Mouse (Mus musculus) spleen, adult 2 months (tissue): ENCODE measurements at regions not wholly inside any gene's neighbourhood (a gene's known extent, or its start where the extent isn't known, plus 50 kb on each side); places are given as distances from the start of the nearest gene placed in this dataset.
A peak's percentile ranks its signal among the peaks of the same experiment; 100 is the strongest.

Experiments used
- DNase-seq, 2 experiments: peaks; one replicate each; pipeline versions ENCODE4 v3.0.0 to v3.0.0-alpha.2; 2012 to 2021; ENCODE audit warnings: low spot score in 2 of 2, low read depth in 1 of 2
- H3K27ac ChIP-seq: fragments of 200-500 bp; 2 replicates; pipeline ENCODE4 v1.5.1; 2012; ENCODE audit warnings: low read length, inconsistent platforms; ENCODE audit not compliant: insufficient read depth
- H3K27me3 ChIP-seq: fragments of 200-500 bp; 2 replicates; pipeline ENCODE4 v1.6.1; 2012; ENCODE audit warnings: mild to moderate bottlenecking, moderate library complexity, low read length, inconsistent platforms; ENCODE audit not compliant: control insufficient read depth, insufficient read depth
- H3K36me3 ChIP-seq: fragments of 200-500 bp; 2 replicates; pipeline ENCODE4 v1.6.1; 2012; ENCODE audit warnings: mild to moderate bottlenecking, low read length, inconsistent platforms; ENCODE audit not compliant: control insufficient read depth, insufficient read depth
- H3K4me1 ChIP-seq: fragments of 200-500 bp; 2 replicates; pipeline ENCODE4 v1.6.1; 2011; ENCODE audit warnings: inconsistent platforms; ENCODE audit not compliant: control insufficient read depth, insufficient read depth, insufficient read length
- H3K4me3 ChIP-seq: fragments of 200-500 bp; 2 replicates; pipeline ENCODE4 v1.5.1; 2011; ENCODE audit warnings: mild to moderate bottlenecking, inconsistent platforms; ENCODE audit not compliant: insufficient read depth, insufficient read length; ENCODE audit errors: extremely low read depth
- CTCF ChIP-seq: fragments of 200-500 bp; IDR thresholded peaks from 2 replicates; pipeline ENCODE4 v1.5.1; 2011; ENCODE audit warnings: mild to moderate bottlenecking, inconsistent platforms; ENCODE audit not compliant: insufficient read depth, insufficient read length, insufficient replicate concordance; ENCODE audit errors: extremely low read depth
- POLR2A ChIP-seq: fragments of 200-500 bp; IDR thresholded peaks from 2 replicates; pipeline ENCODE4 v1.6.1; 2011; ENCODE audit warnings: low read depth, low read length, inconsistent platforms
- WGBS: fragments of 180-500 bp; shearing (Covaris S2); methylation state at CpG from one replicate; pipeline ENCODE4 v1.1.7; 2018; 5-methylcytosine and 5-hydroxymethylcytosine counted together

DNA sequence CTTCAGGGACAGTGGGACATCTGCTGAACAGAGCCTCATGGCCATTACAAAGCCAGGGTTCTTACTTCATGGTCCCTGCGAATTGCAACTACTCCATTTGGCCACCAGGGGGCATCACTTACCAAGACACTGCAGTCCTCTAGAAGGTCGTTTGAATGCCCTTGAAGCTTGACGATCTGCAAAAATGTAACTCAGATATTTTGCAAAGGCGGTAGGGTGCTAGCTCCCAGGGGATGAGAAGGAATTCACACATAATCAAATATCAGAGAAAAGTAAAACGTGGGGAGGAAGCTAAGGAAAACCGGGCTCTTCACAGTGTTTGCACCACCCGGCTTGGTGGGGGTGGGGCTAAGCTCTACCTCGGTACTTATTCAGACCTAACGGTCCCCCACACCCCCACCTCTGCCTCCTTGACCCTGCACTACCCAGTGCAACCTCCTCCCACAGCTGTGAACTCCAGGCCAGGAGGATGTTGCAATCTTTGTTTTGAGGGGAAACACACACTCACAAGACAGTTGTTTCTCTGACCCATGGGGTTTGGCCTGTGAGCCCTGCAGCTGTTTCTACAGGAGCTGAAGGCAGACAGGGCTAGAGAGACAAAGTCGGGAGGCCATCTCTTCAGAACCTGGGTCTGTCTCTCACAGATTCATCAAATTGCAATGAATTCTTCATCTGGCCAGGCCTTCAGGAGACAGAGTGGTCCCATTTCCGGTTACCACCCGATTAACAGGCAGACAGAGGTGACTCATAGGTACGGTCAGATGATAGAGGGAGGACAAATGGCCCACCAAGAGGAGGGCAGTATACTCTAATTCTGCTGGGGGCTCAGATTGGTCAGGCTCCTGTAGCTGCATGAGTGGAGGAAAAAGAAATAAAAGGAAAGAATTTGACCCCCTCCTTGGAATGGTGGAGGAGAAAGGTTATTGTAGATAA is 85.3 kb upstream of the Fam49a start:
- peaks cover 12% of the 10 kb centered on the region for H3K4me1 ChIP-seq
- H3K36me3 ChIP-seq: no peaks in the 10 kb centered on the region
- peak; percentile 65 to 74 for DNase-seq
- no peaks in the 10 kb centered on the region for H3K27me3 ChIP-seq
- no peak for TF ChIP-seq POLR2A
- TF ChIP-seq CTCF: peak; percentile 79; the same call in 1 of the 2 replicates
- H3K4me3 ChIP-seq: peak overlapping the region; percentile 32
- WGBS: 12% methylated on average over 13 of the region's 13 CpGs
- H3K27ac ChIP-seq: no peak overlapping the region

DNA sequence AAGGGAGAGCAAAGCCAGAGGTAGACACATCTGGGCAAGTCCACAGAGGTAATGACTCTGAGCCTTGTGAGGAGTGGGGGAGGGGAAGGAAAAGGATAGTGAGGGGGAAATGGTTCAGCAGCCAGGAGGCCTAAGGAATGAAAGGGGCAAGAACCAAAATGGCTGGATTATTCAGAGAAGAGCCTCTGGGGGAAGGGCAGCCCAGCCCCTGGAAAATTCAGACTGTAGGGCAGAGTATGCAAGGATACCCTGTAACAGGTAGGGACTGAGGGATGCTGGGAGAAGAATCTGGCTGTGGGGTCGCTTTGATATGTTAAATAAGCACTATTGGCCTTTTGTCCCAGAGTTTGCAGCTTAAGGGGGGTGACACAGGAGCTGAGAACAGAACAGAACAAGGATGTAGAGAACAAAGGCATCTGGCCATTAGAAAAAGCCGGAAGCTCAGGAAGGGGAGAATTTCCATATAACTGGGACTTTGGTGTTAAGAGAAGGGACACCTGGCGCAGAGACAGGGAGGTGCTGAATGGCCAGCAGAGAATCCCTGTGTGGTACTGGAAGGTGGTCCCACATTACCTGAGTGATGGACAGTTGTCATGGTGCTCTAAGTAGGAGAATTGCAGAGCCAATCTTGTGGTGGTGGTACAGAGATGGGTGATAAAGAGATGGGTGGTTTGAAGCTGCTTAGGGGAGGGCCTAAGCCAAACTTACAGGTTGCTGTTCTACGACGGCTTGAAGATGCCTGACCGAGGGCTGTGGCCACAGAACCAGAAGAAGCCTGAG is 84.5 kb upstream of the Fam49a start:
- no peak for DNase-seq
- Histone ChIP-seq H3K27ac (no peak overlapping the region), H3K4me3 (no peak overlapping the region), H3K36me3 (no peaks in the 10 kb centered on the region), H3K27me3 (no peaks in the 10 kb centered on the region), H3K4me1 (peaks cover 7% of the 10 kb centered on the region)
- TF ChIP-seq POLR2A: no peak
- TF ChIP-seq CTCF: no peak
- WGBS: 92% methylated on average over 6 of the region's 6 CpGs

DNA sequence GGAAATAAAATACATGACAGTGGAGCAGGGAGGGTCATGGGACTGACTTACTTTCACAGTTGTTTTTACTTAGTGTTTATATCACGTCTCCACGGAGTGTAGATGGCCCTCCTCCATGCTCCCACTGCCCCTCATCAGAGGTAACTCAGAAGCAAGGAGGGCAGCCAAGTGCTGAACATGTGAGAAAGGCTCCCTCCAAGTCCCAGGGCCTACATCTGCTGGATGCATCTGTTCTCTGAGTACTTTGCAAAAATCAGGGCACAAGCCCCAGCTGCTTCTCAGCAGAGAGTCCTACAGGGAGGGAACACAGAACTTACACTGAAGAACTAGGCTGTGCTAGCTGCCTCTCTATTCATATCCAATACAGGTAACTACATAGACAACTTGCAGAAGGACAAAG is 83.5 kb upstream of the Fam49a start:
- Histone ChIP-seq H3K27ac (no peak overlapping the region), H3K36me3 (no peaks in the 10 kb centered on the region), H3K27me3 (no peaks in the 10 kb centered on the region), H3K4me3 (no peak overlapping the region), H3K4me1 (peaks cover 6% of the 10 kb centered on the region; the same call in 1 of the 2 replicates)
- no peak for DNase-seq
- TF ChIP-seq POLR2A: no peak
- no peak for TF ChIP-seq CTCF
- 86% methylated on average over 2 of the region's 2 CpGs for WGBS

DNA sequence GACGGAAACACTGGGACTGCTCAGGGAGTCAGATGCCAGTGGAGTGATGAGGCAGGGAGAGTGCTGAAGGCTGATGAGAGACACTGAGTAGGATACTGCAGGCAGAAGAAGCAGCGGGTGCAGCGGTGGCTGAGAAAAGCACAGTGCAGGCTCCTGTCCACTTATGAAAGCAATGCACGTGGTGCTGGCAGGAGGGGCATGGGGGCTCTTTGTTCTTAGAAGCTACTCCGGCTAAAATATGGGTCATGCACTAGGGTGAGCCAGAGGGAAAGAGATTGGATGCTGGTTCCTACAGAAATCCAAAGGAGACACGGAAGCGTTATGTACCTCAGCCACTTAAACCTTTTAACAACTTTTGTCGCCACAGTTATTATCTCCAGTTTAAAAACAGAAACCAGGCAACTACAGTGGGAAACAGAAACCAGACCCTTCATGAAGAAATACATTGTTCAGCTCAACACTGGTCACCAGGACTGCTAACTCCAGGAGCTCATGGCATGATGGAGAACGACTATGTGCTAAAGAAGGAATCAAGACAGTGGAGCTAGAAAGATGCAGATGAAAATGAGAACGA is 82.6 kb upstream of the Fam49a start:
- Histone ChIP-seq H3K36me3 (no peaks in the 10 kb centered on the region), H3K27me3 (no peaks in the 10 kb centered on the region), H3K27ac (no peak overlapping the region), H3K4me3 (no peak overlapping the region), H3K4me1 (peaks cover 6% of the 10 kb centered on the region; the same call in 1 of the 2 replicates)
- WGBS: 86% methylated on average over 10 of the region's 10 CpGs
- no peak for DNase-seq
- TF ChIP-seq POLR2A (no peak), CTCF (no peak)

DNA sequence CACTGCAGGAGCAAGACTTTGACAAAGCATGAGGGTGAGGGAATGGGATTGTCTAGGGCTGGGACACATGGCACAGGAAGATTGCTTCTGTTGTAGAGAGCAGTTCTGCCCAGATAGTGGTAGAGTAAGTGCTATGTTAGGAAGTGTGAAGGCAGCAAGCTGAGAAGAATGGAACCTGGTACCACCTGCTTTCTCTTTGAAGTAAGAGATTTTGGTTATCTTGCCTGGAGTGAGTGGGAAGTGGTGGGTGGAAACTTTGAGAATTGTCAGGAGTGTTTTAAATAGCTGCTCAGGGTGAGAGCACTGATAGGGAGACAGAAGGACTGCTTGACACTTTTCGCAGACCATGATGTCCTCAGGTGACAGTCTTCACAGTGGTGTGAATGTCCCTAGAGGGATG is 81.0 kb upstream of the Fam49a start:
- Histone ChIP-seq H3K4me1 (peaks cover 6% of the 10 kb centered on the region; the same call in 1 of the 2 replicates), H3K4me3 (no peak overlapping the region), H3K27ac (no peak overlapping the region), H3K36me3 (no peaks in the 10 kb centered on the region), H3K27me3 (no peaks in the 10 kb centered on the region)
- TF ChIP-seq POLR2A (no peak), CTCF (no peak)
- no peak for DNase-seq
- WGBS: 90% methylated on average over 1 of the region's 1 CpGs

DNA sequence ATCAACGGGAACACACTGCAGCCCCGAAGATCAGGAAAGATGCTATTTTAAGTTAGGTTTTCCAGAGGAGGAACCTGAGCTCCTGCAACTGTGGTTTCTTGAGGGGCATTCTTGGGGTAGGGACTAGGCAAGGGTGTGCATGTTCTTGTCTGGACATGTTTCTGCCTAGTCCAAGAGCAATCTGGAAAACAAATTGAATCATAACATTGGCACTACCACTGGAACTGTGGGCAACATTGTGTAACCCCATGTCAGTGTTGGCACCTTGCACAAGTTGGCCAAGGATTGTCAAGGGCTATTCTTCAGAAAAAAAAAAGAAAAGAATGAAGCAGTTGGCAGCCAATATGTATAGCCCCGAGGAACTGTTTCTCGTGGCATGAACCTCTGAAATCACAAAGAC is 80.3 kb upstream of the Fam49a start:
- TF ChIP-seq POLR2A: no peak
- no peak for TF ChIP-seq CTCF
- WGBS: 87% methylated on average over 4 of the region's 4 CpGs
- Histone ChIP-seq H3K4me1 (peaks cover 3% of the 10 kb centered on the region; the same call in 1 of the 2 replicates), H3K4me3 (no peak overlapping the region), H3K27me3 (no peaks in the 10 kb centered on the region), H3K36me3 (no peaks in the 10 kb centered on the region), H3K27ac (no peak overlapping the region)
- DNase-seq: no peak
